Mouse (Mus musculus) left cerebral cortex, postnatal 36 days (tissue): ENCODE measurements around the gene Mdm2. TPM values are rescaled to one million over a fixed set of nuclear protein-coding genes. Genes with fewer than 3 reads are reported as not detected.

Source experiments
- DNase-seq, 2 experiments: peaks; one replicate each; pipeline ENCODE4 v3.0.0; 2021 to 2022; ENCODE audit warnings: low spot score in 2 of 2, mixed read lengths in 1 of 2
- intact Hi-C: fragments of 180-260 bp; cut with DNase I; formaldehyde crosslinking; loops from one replicate; pipeline ENCODE4 v1.15.1; 2025
- total RNA-seq, 2 experiments: library from RNA; stranded (reverse); gene quantifications; 2 replicates each; pipeline ENCODE4 v1.2.3; 2021

Gene Mdm2
- total RNA-seq, 2 experiments from 2014 or later: 47.0 to 66.1 TPM

GRCm38 (mm10) chr10:117702024-117702833 is 8.3 kb downstream of the Mdm2 start:
- DNase-seq: no peak
- intact Hi-C loops: no loop called here

- no peak for DNase-seq
- intact Hi-C loops: no loop called here
Measured at GRCm38 (mm10) chr10:117701034-117701829, 9.3 kb downstream of the Mdm2 start.

DNA sequence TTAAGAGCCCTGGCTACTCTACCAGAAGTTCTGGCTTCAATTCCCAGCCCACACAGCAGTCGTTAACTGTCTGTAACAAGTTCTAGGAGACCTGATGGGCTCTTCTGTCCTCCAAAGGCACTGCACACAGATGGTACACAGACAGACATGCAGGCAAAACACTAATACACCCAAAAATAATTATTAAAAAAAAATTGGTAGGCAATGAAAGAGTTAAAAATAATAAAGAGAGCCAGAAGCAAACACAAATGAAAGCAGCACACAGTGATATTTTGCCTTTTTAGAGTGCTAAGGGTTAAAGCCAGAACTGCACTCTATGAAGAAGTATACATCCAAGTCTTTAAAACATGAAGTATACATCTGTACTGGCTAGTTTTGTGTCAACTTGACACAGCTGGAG is 10.1 kb downstream of the Mdm2 start:
- intact Hi-C loops: no loop called here
- no peak for DNase-seq

- DNase-seq: no peak
- intact Hi-C loops: no loop called here
Measured at GRCm38 (mm10) chr10:117699914-117700313, 10.6 kb downstream of the Mdm2 start.

GRCm38 (mm10) chr10:117698313-117699138 is 12.0 kb downstream of the Mdm2 start:
- intact Hi-C loops: no loop called here

GRCm38 (mm10) chr10:117697561-117698115 is 12.9 kb downstream of the Mdm2 start:
- intact Hi-C loops: no loop called here
- DNase-seq: no peak

More at GRCm38 (mm10) chr10:117698313-117699138, 12.0 kb downstream of the Mdm2 start:
- no peak for DNase-seq

- intact Hi-C loops: no loop called here
- no peak for DNase-seq
Measured at GRCm38 (mm10) chr10:117696827-117697560, 13.6 kb downstream of the Mdm2 start.

DNA sequence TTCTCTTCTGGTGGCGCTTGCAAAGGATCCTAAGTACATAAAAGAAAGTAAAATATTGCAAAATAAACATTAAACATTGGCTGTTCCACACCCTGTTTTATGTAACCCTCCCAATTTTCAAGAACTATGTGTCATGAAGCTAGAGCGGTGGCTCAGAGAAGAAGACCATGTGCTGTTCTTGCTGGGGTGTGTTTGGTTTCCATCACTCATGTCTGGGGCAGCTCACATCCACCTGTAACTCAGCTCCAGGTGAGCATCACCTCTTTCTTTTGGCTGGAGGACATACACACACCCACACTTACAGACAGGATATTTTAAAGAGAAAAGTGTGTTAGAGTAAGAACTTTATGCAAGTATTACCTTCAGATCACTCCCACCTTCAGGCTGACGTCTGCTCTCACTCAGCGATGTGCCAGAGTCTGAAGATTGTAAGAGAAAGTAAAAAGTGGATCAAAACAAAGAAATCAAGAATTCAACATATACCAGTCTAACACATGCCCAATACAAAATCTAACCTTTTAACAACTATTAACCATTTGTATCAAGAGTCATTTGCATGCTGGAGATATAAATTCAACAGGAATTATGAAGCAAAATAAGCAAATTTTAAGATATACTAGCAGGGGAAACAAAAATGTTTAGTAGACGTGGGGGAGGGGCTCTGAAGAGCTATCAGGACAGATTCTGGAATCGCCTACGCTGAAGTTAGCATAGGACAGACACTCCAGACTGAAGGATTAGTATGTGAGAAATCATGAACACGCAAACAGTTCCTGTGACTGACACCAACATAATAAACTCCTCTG is 14.3 kb downstream of the Mdm2 start:
- intact Hi-C loops: no loop called here
- no peak for DNase-seq

DNA sequence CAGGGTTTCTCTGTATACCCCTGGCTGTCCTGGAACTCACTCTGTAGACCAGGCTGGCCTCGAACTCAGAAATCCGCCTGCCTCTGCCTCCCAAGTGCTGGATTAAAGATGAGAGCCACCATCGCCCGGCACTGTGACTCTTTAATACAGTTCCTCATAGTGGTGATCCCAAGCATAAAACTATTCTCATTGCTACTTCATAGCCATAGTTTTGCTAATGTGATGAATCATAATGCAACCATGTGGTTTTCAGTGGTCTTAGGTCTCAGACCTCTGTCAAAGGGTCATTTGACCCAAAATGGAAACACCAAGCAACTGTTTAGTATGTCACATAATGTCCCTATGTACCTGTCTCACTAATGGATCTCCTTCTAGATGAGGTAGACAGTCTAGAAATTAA is 15.0 kb downstream of the Mdm2 start:
- no peak for DNase-seq
- intact Hi-C loops: no loop called here

DNA sequence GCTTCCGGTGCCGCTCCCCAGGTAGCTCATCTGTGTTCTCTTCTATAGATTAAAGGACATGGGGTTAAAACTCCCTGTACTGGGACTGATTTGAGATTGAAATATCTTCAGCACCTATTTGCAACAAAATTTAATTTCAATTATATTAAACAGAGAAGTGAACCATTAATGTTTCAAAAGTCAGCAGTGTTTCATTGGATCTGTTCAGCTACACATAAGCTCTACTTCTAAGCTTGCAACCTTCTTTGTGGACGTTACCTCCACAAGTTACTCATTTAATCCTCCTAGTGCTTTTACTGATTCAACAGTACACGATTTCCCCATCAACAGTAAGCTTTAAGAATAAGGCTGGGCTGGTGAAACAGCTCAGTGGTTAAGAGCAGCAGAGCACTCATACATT is 15.5 kb downstream of the Mdm2 start:
- no peak for DNase-seq
- intact Hi-C loops: no loop called here

DNA sequence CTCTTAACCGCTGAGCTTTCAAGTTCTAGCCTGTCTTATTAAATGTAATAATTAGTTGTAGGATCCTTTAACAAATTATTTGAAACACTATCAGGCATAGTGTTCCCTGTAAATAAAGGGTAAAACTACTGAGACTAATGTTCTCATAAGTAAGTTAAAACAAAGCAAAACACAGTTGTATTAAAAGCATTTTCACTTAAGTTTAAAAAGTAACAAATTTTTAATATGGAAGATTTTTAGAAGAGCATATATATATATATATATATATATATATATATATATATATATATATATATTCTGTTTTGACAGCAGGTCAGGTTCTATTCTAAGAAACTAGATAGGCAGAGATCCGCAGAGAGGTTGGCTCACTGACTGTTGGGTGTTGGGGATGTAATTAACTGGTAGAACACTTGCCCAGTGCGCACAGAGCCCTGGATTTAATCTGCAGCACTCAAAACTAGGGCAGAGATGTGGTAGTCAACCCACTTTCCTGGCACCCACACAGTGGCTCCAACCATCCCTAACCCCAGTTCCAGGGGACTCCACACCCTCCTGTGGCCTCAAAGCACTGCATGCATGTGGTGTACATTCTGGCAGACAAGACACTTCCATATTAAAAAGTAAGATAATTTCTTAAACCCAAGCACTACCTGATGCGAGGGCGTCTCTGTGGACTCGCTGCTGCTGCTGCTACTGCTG is 16.2 kb downstream of the Mdm2 start:
- no peak for DNase-seq
- intact Hi-C loops: no loop called here

DNA sequence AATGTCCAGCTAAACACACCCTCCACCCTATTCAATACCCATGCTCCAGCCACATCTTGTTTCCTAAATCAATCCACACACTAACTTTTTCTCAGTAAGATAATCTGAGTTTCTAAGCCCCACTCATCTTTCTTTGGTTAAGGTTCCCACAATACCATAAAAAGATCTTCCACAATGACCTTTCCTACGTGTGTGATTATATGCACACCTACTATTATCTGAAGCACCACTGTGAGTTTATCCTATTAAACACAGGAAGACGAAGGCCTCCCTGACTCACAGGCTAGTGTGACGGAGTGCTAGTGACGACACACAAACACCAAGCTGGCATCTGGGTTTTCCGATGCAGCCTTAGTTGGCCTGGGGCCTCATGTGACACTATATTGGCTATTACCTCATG is 17.6 kb downstream of the Mdm2 start:
- no peak for DNase-seq
- intact Hi-C loops: no loop called here

DNA sequence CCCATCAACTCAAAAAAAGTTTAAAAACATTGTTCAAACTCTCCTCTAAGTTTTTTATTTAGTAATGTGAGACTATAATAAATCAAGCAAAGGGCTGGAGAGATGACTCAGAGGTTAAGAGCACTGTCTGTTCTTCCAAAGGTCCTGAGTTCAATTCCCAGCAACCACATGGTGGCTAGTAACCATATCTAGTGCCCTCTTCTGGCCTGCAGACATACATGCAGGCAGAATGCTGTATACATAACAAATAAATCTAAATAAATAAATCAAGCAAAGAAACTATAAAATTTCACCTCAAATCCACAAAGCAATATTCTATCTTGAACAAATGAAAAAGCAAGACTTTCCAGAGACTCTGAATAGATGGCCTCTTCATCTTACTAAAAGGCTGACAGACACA is 18.4 kb downstream of the Mdm2 start:
- intact Hi-C loops: no loop called here
- DNase-seq: no peak

DNA sequence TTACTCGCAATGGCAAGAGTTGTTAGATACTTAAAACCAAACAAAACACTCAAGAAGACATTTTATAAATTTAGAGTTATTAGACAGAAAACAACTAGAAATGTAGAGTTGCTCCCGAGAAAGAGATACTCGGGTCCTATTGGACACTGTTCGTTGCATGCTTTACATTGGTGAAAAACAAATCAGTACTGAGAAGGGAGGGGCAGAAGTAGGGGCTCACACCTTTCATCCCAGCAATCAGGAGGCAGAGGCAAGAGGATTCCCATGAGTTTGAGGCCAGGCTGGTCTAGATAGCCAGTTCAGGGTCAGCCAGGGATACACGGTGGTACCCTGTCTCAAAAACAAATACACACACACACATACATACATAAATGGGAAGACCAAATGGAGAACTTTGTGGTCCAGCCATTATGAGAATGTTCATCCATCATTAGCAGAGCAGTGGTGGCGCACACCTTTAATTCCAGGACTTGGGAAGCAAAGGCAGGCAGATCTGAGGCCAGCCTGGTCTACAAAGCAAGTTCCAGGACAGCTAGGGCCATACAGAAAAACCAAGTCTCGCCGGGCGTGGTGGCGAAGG is 19.1 kb downstream of the Mdm2 start:
- no peak for DNase-seq
- intact Hi-C loops: no loop called here

DNA sequence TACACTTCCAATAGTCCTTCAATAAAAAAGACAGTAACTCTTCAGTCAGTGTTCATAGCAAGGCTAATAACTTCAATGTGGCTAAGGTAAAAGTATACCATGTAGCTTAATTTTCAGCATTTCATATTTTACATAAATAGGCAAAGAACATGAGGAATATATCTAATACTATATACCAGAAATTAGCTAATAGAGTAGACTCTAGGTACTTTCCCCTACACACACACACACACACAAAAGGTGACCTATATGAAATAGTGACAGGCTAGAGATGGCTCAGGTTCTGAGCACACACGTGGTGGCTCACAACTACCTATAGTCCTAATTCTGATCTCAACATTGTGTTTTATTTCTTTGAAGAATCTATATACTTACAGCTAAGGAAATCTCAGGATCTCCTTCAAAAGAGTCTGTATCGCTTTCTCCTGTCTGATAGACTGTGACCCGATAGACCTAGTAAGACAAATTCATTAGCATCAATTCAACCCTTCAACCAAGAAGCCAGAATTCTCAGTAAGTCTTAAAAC is 19.7 kb downstream of the Mdm2 start:
- DNase-seq: no peak
- intact Hi-C loops: no loop called here

DNA sequence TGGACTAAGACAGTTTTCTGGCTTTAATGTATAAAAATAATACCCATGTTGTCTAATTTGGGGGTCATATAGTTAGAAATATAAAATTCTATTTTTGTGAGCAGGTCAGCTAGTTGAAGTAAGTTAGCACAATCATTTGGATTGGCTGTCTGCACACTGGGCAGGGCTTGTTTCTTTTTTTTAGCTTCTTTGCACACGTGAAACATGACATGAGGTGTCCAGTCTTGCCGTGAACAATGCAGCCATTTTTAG is 20.5 kb downstream of the Mdm2 start:
- intact Hi-C loops: no loop called here
- DNase-seq: no peak

DNA sequence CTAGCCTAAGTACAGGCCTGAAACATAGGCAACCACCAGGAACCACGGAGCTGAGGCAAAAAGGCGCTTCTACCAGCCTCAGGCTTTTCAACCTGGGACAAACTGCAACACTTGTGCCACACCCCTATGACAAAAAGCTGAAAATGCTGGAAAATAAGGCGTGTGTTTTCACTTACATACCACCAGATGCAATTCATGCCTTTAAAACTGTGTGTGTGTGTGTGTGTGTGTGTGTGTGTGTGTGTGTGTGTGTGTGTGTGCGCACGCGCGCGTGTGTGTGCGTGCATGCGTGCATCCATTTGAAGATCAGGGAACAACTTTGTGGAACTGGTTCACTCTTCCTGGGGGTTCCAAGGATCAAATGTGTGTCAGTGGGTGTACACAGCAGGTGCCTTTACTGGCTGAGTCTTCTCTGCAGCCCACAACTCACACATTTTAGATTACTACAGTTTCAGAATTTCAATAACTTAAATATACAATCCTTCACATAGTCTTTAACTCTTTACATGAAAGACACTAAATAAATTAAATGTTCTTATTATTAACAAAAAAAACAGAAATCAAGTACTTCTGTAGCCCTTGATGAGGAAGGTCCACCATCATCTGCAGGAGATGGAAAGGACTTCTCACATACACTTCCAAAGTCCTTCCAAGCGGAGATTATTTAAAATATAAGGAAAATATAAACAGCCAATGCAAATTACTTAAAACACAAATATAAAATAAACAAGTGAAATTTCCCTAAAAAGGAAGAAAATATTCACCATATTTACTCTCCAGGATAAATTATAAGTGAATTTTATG is 21.1 kb downstream of the Mdm2 start:
- DNase-seq: no peak
- intact Hi-C loops: no loop called here
